Comparison of ENCODE assay signal across 12 mouse cellular contexts in the genomic region with DNA sequence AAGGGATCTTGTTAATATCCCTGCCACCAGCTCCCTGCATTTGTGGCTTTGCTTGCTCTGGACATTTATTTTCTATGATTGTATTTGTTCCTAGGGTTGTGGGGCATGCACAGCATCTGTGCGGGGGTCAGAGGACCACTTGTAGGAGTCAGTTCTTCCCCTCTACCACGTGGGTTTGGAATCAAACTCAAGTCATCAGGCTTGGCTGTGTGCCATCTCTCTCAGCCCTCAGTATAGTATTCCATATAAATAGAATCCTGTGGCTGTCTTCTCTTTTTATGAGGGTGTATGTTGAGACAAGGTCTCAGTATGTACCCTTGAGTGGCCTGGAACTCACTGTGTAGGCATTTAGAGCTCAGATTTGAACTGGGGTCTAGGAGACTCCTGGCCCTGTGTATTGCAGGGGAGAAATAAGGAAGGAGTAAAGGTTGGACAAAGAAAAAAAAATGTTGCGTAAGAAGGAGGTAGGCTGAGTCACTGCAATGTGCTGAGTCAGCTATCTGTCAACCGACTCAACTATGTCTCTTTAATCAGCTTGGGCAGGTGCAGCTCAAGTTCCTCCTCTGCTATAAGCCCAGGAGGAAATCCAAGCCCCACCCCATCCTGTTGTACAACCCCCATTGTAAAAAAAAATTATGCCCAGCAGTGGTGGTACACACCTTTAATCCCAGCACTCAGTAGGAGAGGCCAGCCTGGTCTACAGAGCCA. TPM values are rescaled to one million over a fixed set of nuclear protein-coding genes. Genes with fewer than 3 reads are reported as not detected.
DNase-seq lines count a peak whose midpoint lies in the region; ATAC-seq and TF ChIP-seq lines count a peak whose summit lies in the region.
"Had no signal": no experiment of that assay in that cellular context is flagged by ENCODE, and none has a peak within 500 bp of the region (broad histone marks: within the 10 kb centered on the region; RNA-seq: fewer than 3 reads in every experiment).

No protein-coding gene starts in this region.

- no peak overlapping the region for H3K4me2 ChIP-seq in embryonic facial prominence, embryonic 15.5 days (replicated peaks)
- H3K4me2 ChIP-seq in liver, embryonic 16.5 days (ENCODE audit: low read depth, low read length), result 0 out of 2 replicates have a peak overlapping the region, but pooled peaks have one; percentile 7
- H3K4me2 ChIP-seq in kidney, embryonic 15.5 days, result no peak overlapping the region
- H3K4me2 ChIP-seq: heart, embryonic 15.5 days; limb, embryonic 13.5 days; midbrain, embryonic 12.5 days had no signal

- no peaks in the 10 kb centered on the region for H3K9me3 ChIP-seq in G1E (replicated peaks)
- H3K9me3 ChIP-seq in embryonic facial prominence, embryonic 15.5 days (replicated peaks), result no peaks in the 10 kb centered on the region
- no peaks in the 10 kb centered on the region for H3K9me3 ChIP-seq in liver, embryonic 16.5 days (replicated peaks; ENCODE audit: control insufficient read depth, low read length)
- H3K9me3 ChIP-seq in kidney, embryonic 15.5 days (replicated peaks), result no peaks in the 10 kb centered on the region
- H3K9me3 ChIP-seq: heart, embryonic 15.5 days; limb, embryonic 13.5 days; midbrain, embryonic 12.5 days had no signal

- 0 out of 2 replicates have a peak overlapping the region, but pooled peaks have one; percentile 48 for H3K27ac ChIP-seq in embryonic facial prominence, embryonic 15.5 days (replicated peaks)
- no peak overlapping the region for H3K27ac ChIP-seq in liver, embryonic 16.5 days (ENCODE audit: low read length)
- H3K27ac ChIP-seq in kidney, embryonic 15.5 days, result no peak overlapping the region
- H3K27ac ChIP-seq: heart, embryonic 15.5 days; hindbrain, postnatal 0 days; limb, embryonic 13.5 days; midbrain, embryonic 12.5 days had no signal

- peaks cover 12% of the 10 kb centered on the region for H3K27me3 ChIP-seq in G1E (ENCODE audit: insufficient read depth, low read length)
- no peaks in the 10 kb centered on the region for H3K27me3 ChIP-seq in embryonic facial prominence, embryonic 15.5 days
- H3K27me3 ChIP-seq in liver, embryonic 16.5 days (ENCODE audit: control insufficient read depth, insufficient read depth, low read depth, low read length), result peaks cover 30% of the 10 kb centered on the region
- no peaks in the 10 kb centered on the region for H3K27me3 ChIP-seq in kidney, embryonic 15.5 days
- H3K27me3 ChIP-seq: limb, embryonic 13.5 days had no signal

- H3K4me1 ChIP-seq in G1E (ENCODE audit: insufficient read depth, low read depth, low read length), result peaks cover 45% of the 10 kb centered on the region
- peaks cover 22% of the 10 kb centered on the region for H3K4me1 ChIP-seq in embryonic facial prominence, embryonic 15.5 days
- H3K4me1 ChIP-seq in liver, embryonic 16.5 days (ENCODE audit: control insufficient read depth, low read depth, low read length), result peaks cover 23% of the 10 kb centered on the region
- peaks cover 24% of the 10 kb centered on the region for H3K4me1 ChIP-seq in kidney, embryonic 15.5 days

- TF ChIP-seq CTCF in G1E (IDR thresholded peaks at IDR 0.05; ENCODE audit: low read depth, low read length), result no peak

- no peaks in the 10 kb centered on the region for H3K36me3 ChIP-seq in G1E (replicated peaks)
- H3K36me3 ChIP-seq in embryonic facial prominence, embryonic 15.5 days, result no peaks in the 10 kb centered on the region
- no peaks in the 10 kb centered on the region for H3K36me3 ChIP-seq in liver, embryonic 16.5 days (ENCODE audit: control insufficient read depth, insufficient read depth)
- H3K36me3 ChIP-seq in kidney, embryonic 15.5 days, result no peaks in the 10 kb centered on the region
- H3K36me3 ChIP-seq: heart, embryonic 15.5 days; limb, embryonic 13.5 days; midbrain, embryonic 12.5 days had no signal

- H3K9ac ChIP-seq in embryonic facial prominence, embryonic 15.5 days, result no peak overlapping the region
- no peak overlapping the region for H3K9ac ChIP-seq in liver, embryonic 16.5 days (ENCODE audit: low read depth, low read length)
- H3K9ac ChIP-seq in kidney, embryonic 15.5 days, result no peak overlapping the region
- H3K9ac ChIP-seq: heart, embryonic 15.5 days; limb, embryonic 13.5 days; midbrain, embryonic 12.5 days had no signal

- WGBS in embryonic facial prominence, embryonic 15.5 days, result 59% methylated on average over 4 of the region's 4 CpGs
- WGBS in liver, embryonic 16.5 days (ENCODE audit: insufficient replicate concordance), result 24% methylated on average over 4 of the region's 4 CpGs
- WGBS in kidney, embryonic 15.5 days, result 66% methylated on average over 4 of the region's 4 CpGs

- peak; percentile 73 for ATAC-seq in G1E (ENCODE audit: extremely low read depth, insufficient number of reproducible peaks, low FRiP score, poor library complexity, severe bottlenecking)
- no peak for ATAC-seq in embryonic facial prominence, embryonic 15.5 days (ENCODE audit: insufficient number of reproducible peaks, low FRiP score, low TSS enrichment, low read depth)
- ATAC-seq in liver, embryonic 16.5 days (ENCODE audit: low read depth), result peak; percentile 53
- ATAC-seq in kidney, embryonic 15.5 days (replicated peaks; ENCODE audit: low FRiP score), result no peak
- ATAC-seq: hindbrain, postnatal 0 days had no signal

- DNase-seq in G1E (ENCODE audit: low spot score), result peak; percentile 50
- DNase-seq in thymus, postnatal 14 days, result peak; percentile 77
- DNase-seq in left cerebral cortex, adult 11 months (ENCODE audit: low spot score), result no peak
- DNase-seq in T-cell, adult 2 months (ENCODE audit: low spot score), result no peak
- DNase-seq: adrenal gland, postnatal 36 days had no signal

- no peak overlapping the region for H3K4me3 ChIP-seq in G1E (ENCODE audit: low read depth, low read length)
- H3K4me3 ChIP-seq in embryonic facial prominence, embryonic 15.5 days (replicated peaks), result no peak overlapping the region
- H3K4me3 ChIP-seq in liver, embryonic 16.5 days (ENCODE audit: low read depth, low read length), result no peak overlapping the region
- H3K4me3 ChIP-seq in kidney, embryonic 15.5 days (replicated peaks), result no peak overlapping the region
- H3K4me3 ChIP-seq: heart, embryonic 15.5 days; limb, embryonic 13.5 days; midbrain, embryonic 12.5 days had no signal

RNA-seq across cellular contexts. Expression of a gene that starts 3.0 kb away (rescaled TPM):
- total RNA-seq in G1E (2014; fragmentation: Nextera tagmentation) (3.3 and 4.4 TPM in 2 replicates), G1E (2017) (0.16 and 0.17 TPM in 2 replicates)
- 4.2 and 4.4 TPM in 2 replicates for polyA plus RNA-seq in G1E (2012)
- 18.3 and 19.4 TPM in 2 replicates for polyA plus RNA-seq in embryonic facial prominence, embryonic 15.5 days (2015; fragmentation: Nextera tagmentation; extraction: Ambion mirVana)
- polyA plus RNA-seq in liver, embryonic 16.5 days (2015; fragmentation: Nextera tagmentation; extraction: Ambion mirVana), result 0.42 and 0.73 TPM in 2 replicates
- 11.9 and 14.9 TPM in 2 replicates for polyA plus RNA-seq in kidney, embryonic 15.5 days (2015; fragmentation: Nextera tagmentation; extraction: Ambion mirVana)

RNA-seq across cellular contexts. Expression of a gene that starts 19.7 kb away (rescaled TPM):
- total RNA-seq in G1E (2014; fragmentation: Nextera tagmentation) (0.29 and 0.68 TPM in 2 replicates), G1E (2017) (0.23 and 0.38 TPM in 2 replicates)
- 0.02 TPM in 1 of 2 replicates, not detected in the other for polyA plus RNA-seq in G1E (2012)
- polyA plus RNA-seq in embryonic facial prominence, embryonic 15.5 days (2015; fragmentation: Nextera tagmentation; extraction: Ambion mirVana), result 10.3 and 11.9 TPM in 2 replicates
- not detected in 2 replicates for polyA plus RNA-seq in liver, embryonic 16.5 days (2015; fragmentation: Nextera tagmentation; extraction: Ambion mirVana)
- 0.10 and 0.19 TPM in 2 replicates for polyA plus RNA-seq in kidney, embryonic 15.5 days (2015; fragmentation: Nextera tagmentation; extraction: Ambion mirVana)

Comparison
In these comparisons a context has a peak if more than half of its experiments do, and no peak if none do; other contexts are left out.
1. ATAC-seq: peak in G1E (single experiment) and liver, embryonic 16.5 days (single experiment); none in embryonic facial prominence, embryonic 15.5 days (single experiment) and kidney, embryonic 15.5 days (single experiment).
2. DNase-seq: peak in G1E (single experiment) and thymus, postnatal 14 days (single experiment); none in left cerebral cortex, adult 11 months (single experiment) and T-cell, adult 2 months (single experiment).